Mouse (Mus musculus) MN1 (cell line): ENCODE data around the gene Scrg1.
"Not testable (repeated sequence)": the region's sequence is repeated elsewhere in the genome, so short reads cannot be mapped to it uniquely, and the experiment has no call there.

Experiments
- DNase-seq: peaks from one replicate; pipeline ENCODE4 v3.0.0-alpha.2; 2016; ENCODE audit warnings: low spot score

Gene Scrg1

GRCm38 (mm10) chr8:57455765-57456164 lies at the start of gene Scrg1:
Gene Scrg1, plus strand, starts transcription at chr8:57455923.
- no peak for DNase-seq

- DNase-seq, result no peak
Measured at GRCm38 (mm10) chr8:57406366-57406765, 49.4 kb upstream of the Scrg1 start.

- DNase-seq, result no peak
Measured at GRCm38 (mm10) chr8:57409333-57409732, 46.4 kb upstream of the Scrg1 start.

- DNase-seq, result no peak
Measured at GRCm38 (mm10) chr8:57409779-57410472, 45.8 kb upstream of the Scrg1 start.

GRCm38 (mm10) chr8:57410473-57410863 lies 45.3 kb upstream of the Scrg1 start:
- no peak for DNase-seq

- DNase-seq, result no peak
Measured at GRCm38 (mm10) chr8:57411366-57411765, 44.4 kb upstream of the Scrg1 start.

- DNase-seq, result no peak
Measured at GRCm38 (mm10) chr8:57416827-57417226, 38.9 kb upstream of the Scrg1 start.

GRCm38 (mm10) chr8:57426074-57426473 lies 29.6 kb upstream of the Scrg1 start:
- DNase-seq, result peak; percentile 73

- no peak for DNase-seq
Measured at GRCm38 (mm10) chr8:57427581-57428366, 27.9 kb upstream of the Scrg1 start.

GRCm38 (mm10) chr8:57428566-57428965 lies 27.2 kb upstream of the Scrg1 start:
- no peak for DNase-seq

GRCm38 (mm10) chr8:57429166-57429887 lies 26.4 kb upstream of the Scrg1 start:
- DNase-seq, result peak; percentile 91

- peak; percentile 18 for DNase-seq
Measured at GRCm38 (mm10) chr8:57429888-57430274, 25.8 kb upstream of the Scrg1 start.

GRCm38 (mm10) chr8:57430901-57431300 lies 24.8 kb upstream of the Scrg1 start:
- no peak for DNase-seq

GRCm38 (mm10) chr8:57432802-57433201 lies 22.9 kb upstream of the Scrg1 start:
- DNase-seq, result no peak

- DNase-seq, result peak; percentile 46
Measured at GRCm38 (mm10) chr8:57435768-57436436, 19.8 kb upstream of the Scrg1 start.

- DNase-seq, result no peak
Measured at GRCm38 (mm10) chr8:57436437-57436796, 19.3 kb upstream of the Scrg1 start.

- no peak for DNase-seq
Measured at GRCm38 (mm10) chr8:57441131-57441530, 14.6 kb upstream of the Scrg1 start.

GRCm38 (mm10) chr8:57441556-57441955 lies 14.2 kb upstream of the Scrg1 start:
- no peak for DNase-seq

GRCm38 (mm10) chr8:57443289-57443688 lies 12.4 kb upstream of the Scrg1 start:
- DNase-seq, result no peak

GRCm38 (mm10) chr8:57445901-57446300 lies 9.8 kb upstream of the Scrg1 start:
- DNase-seq, result not testable (repeated sequence)

GRCm38 (mm10) chr8:57450726-57451125 lies 5.0 kb upstream of the Scrg1 start:
- DNase-seq, result no peak

GRCm38 (mm10) chr8:57451896-57452295 lies 3.8 kb upstream of the Scrg1 start:
- DNase-seq, result no peak
